Mouse (Mus musculus): Measurements from ENCODE around the gene Gm37240.
"Not testable (repeated sequence)": the region's sequence is repeated elsewhere in the genome, so short reads cannot be mapped to it uniquely, and the experiment has no call there.

DNA sequence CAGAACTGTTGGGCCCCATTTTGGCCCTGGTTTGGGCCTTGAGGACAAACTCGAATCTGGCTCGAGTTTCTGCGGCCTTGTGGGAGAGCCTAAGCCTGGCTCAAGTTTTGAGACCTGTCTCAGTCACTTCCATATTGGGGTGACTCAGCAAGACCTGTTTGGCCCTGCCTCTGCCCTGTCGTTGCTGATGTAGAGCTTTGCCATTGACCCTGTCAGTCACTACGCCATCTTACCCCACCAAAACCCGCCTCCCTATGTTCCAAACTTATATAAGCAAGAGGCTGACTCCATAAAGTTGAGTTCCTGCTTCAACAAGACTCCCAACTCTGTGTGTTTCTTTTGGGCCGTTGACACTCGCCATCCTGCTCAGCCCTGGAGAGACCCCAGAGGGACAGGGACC lies 314.8 kb downstream of the Gm37240 start:
- TF ChIP-seq CTCF (IDR thresholded peaks at IDR 0.05; ENCODE audit: low read depth, low read length); POLR2A (IDR thresholded peaks at IDR 0.05; ENCODE audit: borderline replicate concordance, low read depth, low read length): not testable (repeated sequence)

Measured in bone marrow macrophage, adult 2 months (primary cell).